Mouse (Mus musculus) neural tube, embryonic 10.5 days (tissue): ENCODE data around the gene Bsg.
"Not testable (repeated sequence)": the region's sequence is repeated elsewhere in the genome, so short reads cannot be mapped to it uniquely, and the experiment has no call there.

ENCODE experiments used
- DNase-seq: peaks from one replicate; pipeline ENCODE4 v3.0.0-alpha.2; 2017; ENCODE audit warnings: low spot score; ENCODE audit errors: extremely low spot score

The Bsg gene

GRCm38 (mm10) chr10:79682551-79682915 lies 21.8 kb upstream of the Bsg start:
- no peak for DNase-seq

- DNase-seq: peak; percentile 53
These were observed 21.2 kb upstream of the Bsg start for GRCm38 (mm10) chr10:79682916-79683582.

GRCm38 (mm10) chr10:79683726-79684640 lies 20.3 kb upstream of the Bsg start:
- no peak for DNase-seq

GRCm38 (mm10) chr10:79684770-79685600 lies 19.3 kb upstream of the Bsg start:
- DNase-seq: no peak

- DNase-seq: no peak
These were observed 18.1 kb upstream of the Bsg start for GRCm38 (mm10) chr10:79686219-79686618.

GRCm38 (mm10) chr10:79686691-79687090 lies 17.6 kb upstream of the Bsg start:
- DNase-seq: no peak

- DNase-seq: no peak
These were observed 16.8 kb upstream of the Bsg start for GRCm38 (mm10) chr10:79687513-79687912.

GRCm38 (mm10) chr10:79688720-79689119 lies 15.6 kb upstream of the Bsg start, which contains the start of gene Gzmm:
Gene Gzmm, plus strand, starts transcription at chr10:79689020.
- DNase-seq: no peak

GRCm38 (mm10) chr10:79689178-79689577 lies 15.1 kb upstream of the Bsg start:
- no peak for DNase-seq

- no peak for DNase-seq
These were observed 12.2 kb upstream of the Bsg start for GRCm38 (mm10) chr10:79691986-79692548.

DNA sequence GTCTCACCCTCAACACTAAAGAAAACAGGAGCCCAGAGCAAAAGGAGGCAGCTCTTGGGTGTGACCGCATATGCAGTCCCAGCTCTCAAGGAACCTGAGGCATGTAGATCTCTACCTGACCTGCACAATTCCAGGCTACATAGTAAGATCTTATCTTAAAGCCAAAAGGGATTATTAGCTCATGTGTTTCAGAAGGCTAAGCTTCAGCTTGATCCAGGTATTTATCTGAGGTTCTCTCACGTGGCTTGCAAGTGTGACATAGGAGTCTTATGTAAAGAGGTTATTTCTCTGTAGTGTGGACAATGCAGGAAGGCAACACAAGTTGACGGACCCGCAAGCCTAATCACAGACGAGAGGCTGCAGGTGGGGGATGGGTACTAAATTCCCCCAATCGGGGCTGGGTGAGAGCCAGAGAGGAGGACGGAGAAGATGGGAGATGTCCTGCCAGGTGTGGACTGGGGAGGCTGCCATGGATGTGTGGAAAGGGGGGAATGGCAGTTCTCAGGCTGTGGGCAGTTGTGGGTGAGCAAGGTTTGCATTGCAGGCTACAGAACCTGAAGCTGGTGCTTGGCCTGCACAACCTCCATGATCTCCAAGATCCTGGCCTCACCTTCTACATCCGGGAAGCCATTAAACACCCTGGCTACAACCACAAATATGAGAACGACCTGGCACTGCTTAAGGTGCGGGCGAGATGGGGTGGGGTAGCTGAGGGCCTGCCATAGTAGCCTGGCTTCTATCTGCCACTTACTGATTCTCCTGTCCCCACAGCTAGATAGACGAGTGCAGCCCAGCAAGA lies 10.5 kb upstream of the Bsg start:
- no peak for DNase-seq

DNA sequence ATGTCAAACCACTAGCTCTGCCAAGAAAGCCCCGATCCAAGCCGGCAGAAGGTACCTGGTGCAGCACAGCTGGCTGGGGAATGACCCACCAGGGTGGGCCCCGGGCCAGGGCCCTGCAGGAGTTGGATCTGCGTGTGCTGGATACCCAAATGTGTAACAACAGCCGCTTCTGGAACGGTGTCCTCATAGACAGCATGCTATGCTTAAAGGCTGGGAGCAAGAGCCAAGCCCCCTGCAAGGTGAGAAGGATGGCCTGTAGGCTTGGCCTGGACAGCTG lies 10.0 kb upstream of the Bsg start:
- DNase-seq: no peak

DNA sequence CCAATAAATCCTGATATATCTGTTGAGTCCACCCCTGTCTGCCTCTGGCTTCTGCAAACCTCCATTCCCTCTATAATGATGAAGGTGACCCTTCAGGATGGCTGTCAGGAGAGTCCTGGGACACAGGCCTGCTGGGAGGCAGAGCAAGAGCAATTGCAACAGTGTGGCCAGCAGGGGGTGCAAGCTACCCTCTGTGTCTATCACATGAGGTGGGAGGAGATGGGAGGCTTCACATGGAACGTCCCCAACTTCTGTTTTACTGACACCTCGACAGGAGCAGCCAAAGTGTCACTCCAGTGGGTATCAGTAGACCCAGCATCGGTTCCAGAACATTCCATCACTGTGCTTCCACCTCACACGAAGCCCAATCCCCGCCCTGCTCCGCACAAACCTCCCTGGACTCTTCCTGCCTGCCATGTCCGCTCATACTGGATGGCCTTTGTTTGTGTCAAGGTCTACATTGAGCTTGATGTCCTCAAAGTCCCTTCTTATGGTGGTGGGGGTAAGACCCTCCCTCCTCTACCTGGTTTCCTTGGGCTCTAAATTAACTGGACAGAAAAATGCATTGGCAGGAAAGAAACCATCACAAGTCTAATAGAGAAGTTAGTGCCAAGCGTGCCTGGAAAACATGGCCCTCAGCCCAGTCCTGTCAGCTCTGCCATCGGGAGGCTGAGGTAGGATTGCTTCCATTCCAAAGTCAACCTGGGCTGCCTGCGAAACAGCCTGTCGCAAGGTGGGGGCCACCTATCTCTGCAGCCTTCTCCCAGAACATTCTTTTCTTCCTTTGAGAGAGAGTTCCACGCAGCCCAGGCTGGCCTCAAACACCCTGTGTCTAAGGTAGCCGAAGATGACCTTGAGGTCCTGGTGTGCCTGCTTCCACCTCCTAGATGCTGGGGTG lies 8.8 kb upstream of the Bsg start:
- peak; percentile 69 for DNase-seq

- no peak for DNase-seq
These were observed 8.1 kb upstream of the Bsg start for GRCm38 (mm10) chr10:79696129-79696651.

GRCm38 (mm10) chr10:79697916-79698315 lies 6.4 kb upstream of the Bsg start:
- no peak for DNase-seq

DNA sequence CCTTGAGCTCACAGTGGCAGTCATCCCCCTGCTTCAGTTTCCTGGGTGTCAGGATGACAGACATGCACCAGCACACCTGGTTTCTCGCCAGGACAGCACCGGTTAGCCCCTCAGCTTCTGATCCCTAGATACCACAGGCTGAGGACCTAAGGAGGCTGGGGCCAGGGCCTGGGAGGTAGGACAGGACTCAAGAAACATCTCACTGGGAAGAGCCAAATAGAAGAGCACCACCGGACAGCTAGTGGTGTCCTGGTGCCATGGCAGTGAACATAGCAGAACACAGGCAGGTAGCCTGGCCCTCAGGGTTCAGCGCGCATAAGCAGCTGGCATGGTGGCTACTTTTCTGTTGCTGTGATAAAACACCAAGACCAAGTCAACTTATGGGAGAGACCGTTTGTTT lies 5.8 kb upstream of the Bsg start:
- DNase-seq: no peak

DNA sequence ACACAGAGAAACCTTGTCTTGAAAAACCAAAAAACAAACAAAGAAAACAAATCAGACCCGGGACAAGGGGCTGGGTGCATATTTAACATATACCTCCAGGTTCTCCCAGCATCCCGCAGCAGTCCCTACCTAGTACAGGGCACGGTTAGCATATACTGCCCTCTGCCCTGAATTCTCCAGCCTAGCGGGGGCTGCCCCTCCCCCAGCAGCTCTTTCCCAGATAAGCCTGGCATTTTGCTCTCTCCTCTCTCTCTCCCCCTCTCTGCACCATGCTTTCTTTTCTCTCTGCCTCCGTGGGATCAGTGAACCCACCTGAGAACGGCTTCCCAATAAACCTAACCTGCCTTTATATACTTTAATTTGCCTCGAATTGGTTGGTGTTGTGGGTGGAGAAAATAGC lies 3.6 kb upstream of the Bsg start:
- DNase-seq: no peak

GRCm38 (mm10) chr10:79701443-79702129 lies 2.7 kb upstream of the Bsg start:
- DNase-seq: no peak

DNA sequence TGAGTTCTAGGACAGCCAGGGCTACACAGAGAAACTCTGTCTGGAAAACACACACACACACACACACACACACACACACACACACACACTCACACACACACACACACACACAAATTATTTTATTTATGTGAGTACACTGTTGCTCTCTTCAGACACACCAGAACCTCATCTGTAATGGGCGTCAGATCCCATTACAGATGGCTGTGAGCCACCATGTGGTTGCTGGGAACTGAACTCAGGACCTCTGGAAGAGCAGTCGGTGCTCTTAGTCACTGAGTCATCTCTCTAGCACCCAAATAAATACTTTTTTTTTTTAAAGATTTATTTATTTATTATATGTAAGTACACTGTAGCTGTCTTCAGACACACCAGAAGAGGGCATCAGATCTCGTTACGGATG lies 1.3 kb upstream of the Bsg start:
- DNase-seq: not testable (repeated sequence)
